Mouse (Mus musculus) stomach, postnatal 0 days (tissue): ENCODE measurements at regions not wholly inside any gene's neighbourhood (a gene's known extent, or its start where the extent isn't known, plus 50 kb on each side); places are given as distances from the start of the nearest gene placed in this dataset.

ENCODE experiments used
- CTCF ChIP-seq: IDR thresholded peaks from 2 replicates; pipeline ENCODE4 v1.5.1; 2016; ENCODE audit warnings: antibody characterized with exemption, low read depth, mild to moderate bottlenecking, moderate library complexity
- EP300 ChIP-seq: optimal IDR thresholded peaks from 2 replicates; pipeline ENCODE3; 2016; ENCODE audit warnings: antibody characterized with exemption

- TF ChIP-seq CTCF (no peak), EP300 (no peak)
Observed at GRCm38 (mm10) chr2:101247133-101247532, 377.4 kb upstream of the Rag2 start.
